Mouse (Mus musculus) cerebellum, adult 2 months (tissue): ENCODE measurements around the gene Scd4. TPM values are rescaled to one million over a fixed set of nuclear protein-coding genes. Genes with fewer than 3 reads are reported as not detected.
"Not testable (repeated sequence)": the region's sequence is repeated elsewhere in the genome, so short reads cannot be mapped to it uniquely, and the experiment has no call there.

ENCODE experiments used
- DNase-seq, 2 experiments: peaks; one replicate each; pipeline ENCODE4 v3.0.0; 2021
- H3K27ac ChIP-seq: fragments of 200-500 bp; 2 replicates; pipeline ENCODE4 v1.5.1; 2012; ENCODE audit warnings: low read length, control low read depth, inconsistent platforms; ENCODE audit not compliant: insufficient read depth
- H3K27me3 ChIP-seq: fragments of 200-500 bp; 2 replicates; pipeline ENCODE4 v1.6.1; 2012; ENCODE audit warnings: inconsistent platforms, mild to moderate bottlenecking, low read length, moderate library complexity; ENCODE audit not compliant: control insufficient read depth, insufficient read depth
- H3K4me1 ChIP-seq: fragments of 200-500 bp; 2 replicates; pipeline ENCODE4 v1.6.1; 2011; ENCODE audit warnings: low read length; ENCODE audit not compliant: control insufficient read depth, insufficient read depth
- H3K4me3 ChIP-seq: fragments of 200-500 bp; replicated peaks from 2 replicates; pipeline ENCODE3; 2011; ENCODE audit warnings: mild to moderate bottlenecking, low read depth, low read length, control low read depth; ENCODE audit not compliant: insufficient read depth
- CTCF ChIP-seq: fragments of 200-500 bp; IDR thresholded peaks from 2 replicates; pipeline ENCODE4 v1.5.1; 2011; ENCODE audit warnings: low read depth, mild to moderate bottlenecking, control low read depth, low read length, moderate library complexity, borderline replicate concordance; ENCODE audit not compliant: insufficient read depth
- POLR2A ChIP-seq: fragments of 200-500 bp; IDR thresholded peaks from 2 replicates; pipeline ENCODE4 v1.6.1; 2011; ENCODE audit warnings: low read length, control low read depth, borderline replicate concordance; ENCODE audit not compliant: insufficient read depth
- WGBS: fragments of 180-500 bp; shearing (Covaris S2); methylation state at CpG from one replicate; pipeline ENCODE4 v1.1.7; 2018; 5-methylcytosine and 5-hydroxymethylcytosine counted together
- polyA plus RNA-seq: library from polyadenylated mRNA; depleted of rRNA; stranded (reverse); fragments of >200 nt; gene quantifications from 2 replicates; pipeline ENCODE4 v1.2.3, GENCODE M21; 2012

Scd4 gene
- polyA plus RNA-seq, 1 experiment: 0.18 TPM

DNA sequence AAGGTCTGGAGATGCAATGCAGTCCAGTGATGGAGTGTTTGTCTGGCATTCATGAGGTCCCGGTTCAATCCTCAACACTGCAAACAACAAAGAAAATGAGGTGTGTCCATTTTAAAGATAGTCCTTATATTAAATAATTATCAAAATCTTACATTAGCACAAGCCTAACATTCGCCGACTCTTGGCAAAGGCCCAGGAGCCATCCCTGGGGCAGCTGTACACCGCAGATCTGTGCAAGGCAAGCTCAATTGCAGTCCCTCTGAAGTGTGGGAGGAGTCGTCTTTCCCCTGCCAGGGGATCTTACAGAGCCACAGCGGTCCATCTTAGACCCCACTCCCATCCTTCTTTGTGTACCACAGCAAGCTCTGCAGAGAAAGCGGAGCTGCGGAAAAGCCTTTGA is 25.8 kb downstream of the Scd4 start:
- 32% methylated on average over 8 of the region's 8 CpGs for WGBS
- DNase-seq: peak; percentile 5 to 16
- Histone ChIP-seq H3K4me1 (peaks cover 4% of the 10 kb centered on the region; the same call in 1 of the 2 replicates), H3K27me3 (no peaks in the 10 kb centered on the region), H3K4me3 (no peak overlapping the region), H3K27ac (no peak overlapping the region)
- no peak for TF ChIP-seq CTCF
- no peak for TF ChIP-seq POLR2A

DNA sequence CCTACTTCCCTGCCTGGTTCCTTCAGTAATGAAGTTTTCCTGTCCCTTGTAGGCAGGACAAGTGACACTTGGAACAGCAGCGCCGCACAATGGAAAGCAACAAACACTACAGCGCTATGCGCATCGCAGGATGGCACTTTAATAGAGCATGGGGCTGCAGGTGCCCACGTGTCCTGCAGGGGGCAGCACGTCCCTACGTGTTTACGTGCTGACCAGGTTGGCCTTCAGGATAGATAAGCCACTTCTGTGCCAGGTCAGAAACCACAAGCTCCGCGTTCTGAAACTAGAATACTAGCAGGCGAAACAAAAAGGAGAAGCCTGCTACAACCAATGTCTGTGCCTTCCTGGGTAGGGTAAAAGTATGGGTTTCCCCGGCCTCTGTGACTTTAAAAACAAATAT is 30.6 kb downstream of the Scd4 start:
- peaks cover 4% of the 10 kb centered on the region; the same call in 1 of the 2 replicates for H3K4me1 ChIP-seq
- WGBS: 21% methylated on average over 13 of the region's 13 CpGs
- TF ChIP-seq CTCF (peak; percentile 93), POLR2A (no peak)
- DNase-seq: peak; percentile 54 to 63
- H3K27me3 ChIP-seq: no peaks in the 10 kb centered on the region
- no peak overlapping the region for H3K4me3 ChIP-seq
- no peak overlapping the region for H3K27ac ChIP-seq

DNA sequence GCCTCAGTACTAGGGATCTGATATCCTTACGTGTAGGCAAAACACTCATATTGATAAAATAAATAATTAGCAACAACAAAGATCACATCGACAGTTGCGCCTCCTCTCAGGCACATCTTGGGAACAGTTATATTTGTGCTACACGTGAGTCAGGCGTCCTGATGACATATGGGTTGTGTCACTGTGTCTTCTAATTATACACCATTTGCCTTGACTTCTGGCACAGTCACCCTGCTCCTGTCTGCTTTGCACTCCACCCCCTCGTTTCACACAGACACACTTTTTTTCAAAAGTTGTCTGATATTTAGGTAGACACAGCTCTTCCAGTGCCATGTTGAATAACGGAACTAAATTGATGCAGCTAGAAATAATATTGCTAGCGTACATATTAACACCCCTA is 31.1 kb downstream of the Scd4 start:
- 71% methylated on average over 8 of the region's 8 CpGs for WGBS
- Histone ChIP-seq H3K4me3 (no peak overlapping the region), H3K4me1 (peaks cover under 1% of the 10 kb centered on the region; the same call in 1 of the 2 replicates), H3K27ac (no peak overlapping the region), H3K27me3 (no peaks in the 10 kb centered on the region)
- TF ChIP-seq CTCF: no peak
- no peak for TF ChIP-seq POLR2A
- DNase-seq: no peak

DNA sequence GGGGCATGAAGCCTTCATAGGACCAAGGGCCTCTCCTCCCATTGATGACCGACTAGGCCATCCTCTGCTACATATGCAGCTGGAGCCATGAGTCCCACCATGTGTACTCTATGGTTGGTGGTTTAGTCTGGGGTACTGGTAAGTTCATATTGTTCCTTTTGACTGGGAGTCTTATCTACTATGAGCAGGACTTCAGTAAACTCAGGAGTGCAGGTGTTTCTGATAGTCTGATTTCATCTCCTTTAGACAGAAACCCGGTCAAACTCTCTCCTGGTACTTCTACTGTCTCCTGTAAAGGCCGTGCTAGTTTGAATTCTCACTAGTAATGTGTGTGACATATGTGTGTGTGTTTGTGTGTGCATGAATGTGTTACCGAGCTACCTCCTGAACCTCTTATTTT is 32.8 kb downstream of the Scd4 start:
- H3K27ac ChIP-seq: no peak overlapping the region
- 89% methylated on average over 4 of the region's 4 CpGs for WGBS
- no peak for DNase-seq
- H3K4me3 ChIP-seq: no peak overlapping the region
- TF ChIP-seq POLR2A (no peak), CTCF (no peak)
- H3K4me1 ChIP-seq: no peaks in the 10 kb centered on the region
- H3K27me3 ChIP-seq: no peaks in the 10 kb centered on the region

DNA sequence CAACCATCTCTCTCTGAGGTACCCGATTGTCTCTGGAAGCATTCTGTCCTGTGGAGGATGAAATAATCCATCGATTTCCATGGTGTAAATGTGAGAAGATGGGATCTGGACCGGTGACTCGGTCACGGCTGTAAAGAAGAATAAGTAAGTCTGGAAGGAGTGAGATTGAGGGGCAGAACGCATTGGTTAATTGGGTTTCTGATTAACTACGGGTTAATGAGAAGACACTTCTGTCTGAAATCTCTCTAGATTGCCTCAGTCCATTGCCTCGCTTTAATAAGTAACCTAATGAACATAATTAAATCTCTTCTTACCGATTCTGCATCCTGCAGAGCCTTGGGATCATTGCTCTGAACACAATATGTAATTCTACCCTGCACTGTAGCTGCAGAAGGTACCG is 34.2 kb downstream of the Scd4 start:
- 78% methylated on average over 10 of the region's 10 CpGs for WGBS
- H3K27me3 ChIP-seq, H3K4me1 ChIP-seq: not testable (repeated sequence)

DNA sequence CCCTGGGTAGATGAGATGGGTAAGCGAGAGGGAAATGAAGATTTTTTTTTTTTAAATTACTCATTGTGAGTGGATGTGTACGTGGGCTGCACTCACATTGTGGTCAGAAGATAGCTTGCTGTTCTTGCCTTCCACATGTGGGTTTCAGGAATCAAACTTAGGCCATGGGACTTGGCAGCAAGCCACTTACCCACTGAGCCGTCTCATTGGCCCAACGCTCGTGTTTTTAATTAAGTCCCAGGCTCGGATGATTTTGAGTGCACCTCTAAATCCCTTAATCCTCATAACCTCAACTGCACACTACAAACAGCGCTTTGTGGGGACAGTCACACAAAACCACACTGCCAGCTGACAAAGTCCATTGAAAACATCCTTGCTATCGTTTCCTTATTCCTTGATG is 36.5 kb downstream of the Scd4 start:
- no peak for DNase-seq
- 52% methylated on average over 8 of the region's 8 CpGs for WGBS
- H3K4me1 ChIP-seq: no peaks in the 10 kb centered on the region
- no peak overlapping the region for H3K27ac ChIP-seq
- no peak overlapping the region for H3K4me3 ChIP-seq
- no peaks in the 10 kb centered on the region for H3K27me3 ChIP-seq
- TF ChIP-seq CTCF (no peak), POLR2A (no peak)

More for the DNA sequence above, 34.2 kb downstream of the Scd4 start:
- DNase-seq, H3K4me3 ChIP-seq, H3K27ac ChIP-seq: not testable (repeated sequence)

DNA sequence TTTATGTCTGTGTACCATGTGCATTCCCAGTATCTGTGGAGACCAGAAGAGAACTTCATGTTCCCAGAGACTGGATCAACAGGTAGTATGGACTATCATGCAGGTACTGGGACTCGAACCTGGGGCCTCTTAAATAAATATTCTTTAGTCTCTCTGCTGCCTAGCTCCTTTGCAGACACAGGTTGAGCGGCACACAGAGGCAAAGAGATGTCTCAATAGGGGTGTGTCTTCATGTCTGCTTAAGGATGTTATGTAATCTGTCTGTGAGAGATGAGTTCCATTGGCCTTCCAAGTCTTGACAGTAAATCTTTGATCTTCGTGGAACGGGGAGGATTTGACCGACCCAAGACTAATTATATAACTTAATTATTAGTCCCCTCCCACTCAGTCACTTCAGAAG is 37.3 kb downstream of the Scd4 start:
- TF ChIP-seq CTCF (no peak), POLR2A (no peak)
- DNase-seq: no peak
- 66% methylated on average over 5 of the region's 5 CpGs for WGBS
- H3K4me1 ChIP-seq: no peaks in the 10 kb centered on the region
- no peaks in the 10 kb centered on the region for H3K27me3 ChIP-seq
- no peak overlapping the region for H3K27ac ChIP-seq
- no peak overlapping the region for H3K4me3 ChIP-seq

DNA sequence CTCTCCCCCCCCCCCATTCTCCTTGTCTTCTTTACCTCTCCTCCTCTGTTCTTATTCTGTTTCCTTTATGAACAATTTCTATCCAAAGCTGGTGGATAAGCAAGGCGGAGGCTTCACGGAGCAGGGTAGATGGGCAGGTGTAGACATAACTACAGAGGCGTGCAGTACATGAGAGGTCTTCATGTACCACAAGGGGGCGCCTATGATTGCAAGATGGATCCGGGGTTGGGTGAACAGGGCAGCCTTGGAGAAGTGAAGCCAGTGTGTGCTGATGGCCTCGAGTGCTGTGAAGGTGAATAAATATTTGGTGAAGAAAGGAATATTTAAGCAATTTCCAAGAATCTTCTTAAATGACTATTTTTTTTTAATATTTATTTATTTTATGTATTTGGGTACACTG is 40.1 kb downstream of the Scd4 start:
- peak; percentile 85 for DNase-seq
- H3K27ac ChIP-seq: no peak overlapping the region
- WGBS: 13% methylated on average over 6 of the region's 6 CpGs
- TF ChIP-seq POLR2A (no peak), CTCF (peak; percentile 93)
- H3K4me1 ChIP-seq: no peaks in the 10 kb centered on the region
- H3K4me3 ChIP-seq: no peak overlapping the region
- no peaks in the 10 kb centered on the region for H3K27me3 ChIP-seq

DNA sequence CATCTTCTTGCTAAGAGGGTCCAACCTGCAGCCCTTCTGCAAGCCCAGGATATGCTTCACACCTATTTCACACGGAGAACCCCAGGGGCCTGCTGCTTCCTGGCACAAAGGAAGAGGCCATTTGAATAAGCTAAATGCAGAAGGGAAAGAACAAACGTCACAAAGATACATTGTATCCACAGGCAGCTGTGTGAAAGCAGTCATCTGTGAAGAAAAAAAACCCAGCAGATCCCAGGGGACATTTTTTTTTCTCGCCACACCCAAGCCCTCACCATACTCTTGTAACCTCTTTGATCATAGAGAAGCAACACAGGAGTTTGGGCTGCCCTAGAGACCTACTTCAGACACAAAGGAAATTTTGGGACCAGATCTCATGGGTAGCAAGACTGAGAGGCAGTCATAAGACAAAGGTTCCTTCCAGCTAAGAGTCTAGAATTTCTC is 43.6 kb downstream of the Scd4 start:
- Histone ChIP-seq H3K27me3 (no peaks in the 10 kb centered on the region), H3K4me3 (no peak overlapping the region), H3K27ac (no peak overlapping the region), H3K4me1 (no peaks in the 10 kb centered on the region)
- WGBS: 46% methylated on average over 3 of the region's 3 CpGs
- DNase-seq: no peak
- TF ChIP-seq CTCF (no peak), POLR2A (no peak)
